Mouse (Mus musculus) cerebellum, adult 11-12 months (tissue): ENCODE data around the gene Mau2.

ENCODE experiments used
- DNase-seq: peaks from one replicate; pipeline ENCODE4 v3.0.0; 2022

Mau2 gene

GRCm38 (mm10) chr8:69973063-69973441 lies 69.5 kb downstream of the Mau2 start:
- DNase-seq: no peak

GRCm38 (mm10) chr8:69970880-69971279 lies 71.7 kb downstream of the Mau2 start:
- no peak for DNase-seq

DNA sequence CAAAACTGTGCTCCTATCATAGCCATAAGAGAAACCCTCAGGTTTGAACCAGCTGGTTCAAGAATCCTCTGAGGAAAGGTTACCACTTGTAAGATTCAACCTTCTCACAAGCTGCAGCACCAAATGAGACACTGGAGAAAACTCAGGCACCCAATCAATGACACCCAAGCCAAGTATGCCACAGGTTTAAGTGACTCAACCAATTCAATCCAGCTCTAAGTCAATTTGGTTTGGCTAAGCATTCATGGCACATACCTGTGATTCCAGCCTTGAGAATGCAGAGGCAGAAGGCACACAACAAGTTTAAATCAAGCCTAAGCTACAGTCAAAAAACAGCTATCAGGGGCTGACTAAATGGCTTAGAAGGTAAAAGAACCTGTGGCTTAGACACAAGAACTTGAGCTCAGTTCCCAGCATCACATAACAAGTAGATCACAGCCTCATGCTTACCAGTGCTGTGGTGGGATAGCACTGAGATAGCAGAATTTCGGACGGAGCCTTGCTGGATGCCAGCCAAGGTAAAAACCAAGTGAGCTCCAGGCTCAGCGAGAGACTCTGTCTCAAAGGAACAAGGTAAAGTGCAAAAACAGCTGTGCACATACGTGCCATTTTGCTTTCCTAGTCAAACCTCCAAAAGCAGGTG lies 75.1 kb downstream of the Mau2 start:
- DNase-seq: no peak
